Mouse (Mus musculus) inflammation-experienced regulatory T-cells, adult 6 months (primary cell): Measurements from ENCODE around the gene Cox14. TPM values are rescaled to one million over a fixed set of nuclear protein-coding genes. Genes with fewer than 3 reads are reported as not detected.

Experiments used
- ATAC-seq: one replicate; pipeline ENCODE4 v1.8.0; 2017
- polyA plus RNA-seq, 3 experiments: library from polyadenylated mRNA; unstranded; fragments of 100-300 nt; shearing (Covaris generic); gene quantifications; one replicate each; pipeline ENCODE4 v1.2.1; 2017

The Cox14 gene
- polyA plus RNA-seq, 3 experiments from 2014 or later, result 133 to 168 (median 166) TPM

GRCm38 (mm10) chr15:99708176-99708575, 17.2 kb upstream of the Cox14 start:
- ATAC-seq, result no peak

GRCm38 (mm10) chr15:99710221-99711190, 14.9 kb upstream of the Cox14 start:
- ATAC-seq, result no peak

GRCm38 (mm10) chr15:99711491-99711890, 13.9 kb upstream of the Cox14 start:
- ATAC-seq, result no peak

- no peak for ATAC-seq
Measured at GRCm38 (mm10) chr15:99712666-99713559, 12.5 kb upstream of the Cox14 start.

- ATAC-seq, result no peak
Measured at GRCm38 (mm10) chr15:99713569-99713968, 11.8 kb upstream of the Cox14 start.

GRCm38 (mm10) chr15:99714206-99714605, 11.2 kb upstream of the Cox14 start:
- ATAC-seq, result no peak

- ATAC-seq, result peak; percentile 82
Measured at GRCm38 (mm10) chr15:99714858-99715257, 10.6 kb upstream of the Cox14 start.

GRCm38 (mm10) chr15:99715361-99715865, 10.0 kb upstream of the Cox14 start:
- no peak for ATAC-seq

- no peak for ATAC-seq
Measured at GRCm38 (mm10) chr15:99715982-99716746, 9.3 kb upstream of the Cox14 start.

- no peak for ATAC-seq
Measured at GRCm38 (mm10) chr15:99716814-99717213, 8.6 kb upstream of the Cox14 start.

GRCm38 (mm10) chr15:99717386-99718334, 7.8 kb upstream of the Cox14 start, which contains the start of gene Gpd1:
Gene Gpd1 (plus strand): TSS chr15:99717515.
- no peak for ATAC-seq

GRCm38 (mm10) chr15:99718461-99719021, 6.9 kb upstream of the Cox14 start:
- no peak for ATAC-seq

GRCm38 (mm10) chr15:99719865-99720264, 5.6 kb upstream of the Cox14 start:
- ATAC-seq, result no peak

- ATAC-seq, result no peak
Measured at GRCm38 (mm10) chr15:99721921-99722743, 3.3 kb upstream of the Cox14 start.

- ATAC-seq, result no peak
Measured at GRCm38 (mm10) chr15:99723120-99723514, 2.3 kb upstream of the Cox14 start.

- no peak for ATAC-seq
Measured at GRCm38 (mm10) chr15:99723515-99724291, 1.7 kb upstream of the Cox14 start.

- ATAC-seq, result no peak
Measured at GRCm38 (mm10) chr15:99724292-99725021, 961 bp upstream of the Cox14 start.

GRCm38 (mm10) chr15:99726549-99726948, 1.1 kb downstream of the Cox14 start:
- ATAC-seq, result no peak
